Mouse (Mus musculus): ENCODE measurements around the gene Cdk14. TPM values are rescaled to one million over a fixed set of nuclear protein-coding genes. Genes with fewer than 3 reads are reported as not detected.
A peak's percentile ranks its signal among the peaks of the same experiment; 100 is the strongest.

Cdk14 gene
- polyA plus RNA-seq, 1 experiment = 83.4 TPM

- Histone ChIP-seq H3K27ac (ENCODE audit: insufficient read depth, low read depth, low read length) (no peak overlapping the region), H3K4me3 (ENCODE audit: insufficient read depth, low read depth, low read length) (no peak overlapping the region), H3K4me1 (ENCODE audit: control insufficient read depth, insufficient read depth, low read length) (no peaks in the 10 kb centered on the region)
- TF ChIP-seq CTCF (IDR thresholded peaks at IDR 0.05; ENCODE audit: insufficient read depth, low read depth, low read length) = no peak
- TF ChIP-seq POLR2A (IDR thresholded peaks at IDR 0.05; ENCODE audit: insufficient read depth, low read depth, low read length) = no peak
- WGBS = 68% methylated on average over 6 of the region's 6 CpGs
These were observed 387.3 kb downstream of the Cdk14 start for GRCm38 (mm10) chr5:5032847-5033246.

GRCm38 (mm10) chr5:5032446-5032845 lies 387.7 kb downstream of the Cdk14 start:
- Histone ChIP-seq H3K27ac (ENCODE audit: insufficient read depth, low read depth, low read length) (no peak overlapping the region), H3K4me1 (ENCODE audit: control insufficient read depth, insufficient read depth, low read length) (no peaks in the 10 kb centered on the region), H3K4me3 (ENCODE audit: insufficient read depth, low read depth, low read length) (no peak overlapping the region)
- 72% methylated on average over 11 of the region's 11 CpGs for WGBS
- no peak for TF ChIP-seq CTCF (IDR thresholded peaks at IDR 0.05; ENCODE audit: insufficient read depth, low read depth, low read length)
- no peak for TF ChIP-seq POLR2A (IDR thresholded peaks at IDR 0.05; ENCODE audit: insufficient read depth, low read depth, low read length)

- Histone ChIP-seq H3K4me1 (ENCODE audit: control insufficient read depth, insufficient read depth, low read length) (no peaks in the 10 kb centered on the region), H3K4me3 (ENCODE audit: insufficient read depth, low read depth, low read length) (no peak overlapping the region), H3K27ac (ENCODE audit: insufficient read depth, low read depth, low read length) (no peak overlapping the region)
- WGBS = 70% methylated on average over 2 of the region's 2 CpGs
- no peak for TF ChIP-seq CTCF (IDR thresholded peaks at IDR 0.05; ENCODE audit: insufficient read depth, low read depth, low read length)
- no peak for TF ChIP-seq POLR2A (IDR thresholded peaks at IDR 0.05; ENCODE audit: insufficient read depth, low read depth, low read length)
These were observed 389.7 kb downstream of the Cdk14 start for GRCm38 (mm10) chr5:5030431-5030830.

GRCm38 (mm10) chr5:5018959-5019358 lies 401.2 kb downstream of the Cdk14 start:
- TF ChIP-seq POLR2A (IDR thresholded peaks at IDR 0.05; ENCODE audit: insufficient read depth, low read depth, low read length) = no peak
- no peak for TF ChIP-seq CTCF (IDR thresholded peaks at IDR 0.05; ENCODE audit: insufficient read depth, low read depth, low read length)
- H3K4me1 ChIP-seq (ENCODE audit: control insufficient read depth, insufficient read depth, low read length) = peaks cover 8% of the 10 kb centered on the region; the same call in 1 of the 2 replicates
- WGBS = 34% methylated on average over 3 of the region's 3 CpGs
- no peak overlapping the region for H3K27ac ChIP-seq (ENCODE audit: insufficient read depth, low read depth, low read length)
- no peak overlapping the region for H3K4me3 ChIP-seq (ENCODE audit: insufficient read depth, low read depth, low read length)

- TF ChIP-seq POLR2A (IDR thresholded peaks at IDR 0.05; ENCODE audit: insufficient read depth, low read depth, low read length) = no peak
- no peak for TF ChIP-seq CTCF (IDR thresholded peaks at IDR 0.05; ENCODE audit: insufficient read depth, low read depth, low read length)
These were observed 401.9 kb downstream of the Cdk14 start for GRCm38 (mm10) chr5:5018242-5018641.

GRCm38 (mm10) chr5:5013783-5014182 lies 406.3 kb downstream of the Cdk14 start:
- whole genome bisulfite sequencing = 91% methylated on average over 3 of the region's 3 CpGs
- peaks cover 5% of the 10 kb centered on the region; the same call in 1 of the 2 replicates for H3K4me1 ChIP-seq (ENCODE audit: control insufficient read depth, insufficient read depth, low read length)
- H3K27ac ChIP-seq (ENCODE audit: insufficient read depth, low read depth, low read length) = no peak overlapping the region
- no peak for TF ChIP-seq CTCF (IDR thresholded peaks at IDR 0.05; ENCODE audit: insufficient read depth, low read depth, low read length)
- TF ChIP-seq POLR2A (IDR thresholded peaks at IDR 0.05; ENCODE audit: insufficient read depth, low read depth, low read length) = no peak
- H3K4me3 ChIP-seq (ENCODE audit: insufficient read depth, low read depth, low read length) = no peak overlapping the region

More at GRCm38 (mm10) chr5:5018242-5018641, 401.9 kb downstream of the Cdk14 start:
- 48% methylated on average over 2 of the region's 2 CpGs for WGBS
- Histone ChIP-seq H3K4me3 (ENCODE audit: insufficient read depth, low read depth, low read length) (no peak overlapping the region), H3K27ac (ENCODE audit: insufficient read depth, low read depth, low read length) (0 out of 2 replicates have a peak overlapping the region, but pooled peaks have one; percentile 42), H3K4me1 (ENCODE audit: control insufficient read depth, insufficient read depth, low read length) (peaks cover 8% of the 10 kb centered on the region; the same call in 1 of the 2 replicates)

GRCm38 (mm10) chr5:5012521-5013346 lies 407.4 kb downstream of the Cdk14 start:
- no peak for TF ChIP-seq CTCF (IDR thresholded peaks at IDR 0.05; ENCODE audit: insufficient read depth, low read depth, low read length)
- TF ChIP-seq POLR2A (IDR thresholded peaks at IDR 0.05; ENCODE audit: insufficient read depth, low read depth, low read length) = no peak
- H3K4me3 ChIP-seq (ENCODE audit: insufficient read depth, low read depth, low read length) = no peak overlapping the region
- 73% methylated on average over 7 of the region's 7 CpGs for WGBS
- H3K4me1 ChIP-seq (ENCODE audit: control insufficient read depth, insufficient read depth, low read length) = 0 out of 2 replicates have a peak, but pooled peaks cover 3% of the 10 kb centered on the region
- H3K27ac ChIP-seq (ENCODE audit: insufficient read depth, low read depth, low read length) = no peak overlapping the region

GRCm38 (mm10) chr5:5008153-5008745 lies 411.9 kb downstream of the Cdk14 start:
- WGBS = 45% methylated on average over 4 of the region's 4 CpGs
- Histone ChIP-seq H3K4me1 (ENCODE audit: control insufficient read depth, insufficient read depth, low read length) (no peaks in the 10 kb centered on the region), H3K4me3 (ENCODE audit: insufficient read depth, low read depth, low read length) (no peak overlapping the region), H3K27ac (ENCODE audit: insufficient read depth, low read depth, low read length) (no peak overlapping the region)
- TF ChIP-seq CTCF (IDR thresholded peaks at IDR 0.05; ENCODE audit: insufficient read depth, low read depth, low read length) = no peak
- TF ChIP-seq POLR2A (IDR thresholded peaks at IDR 0.05; ENCODE audit: insufficient read depth, low read depth, low read length) = no peak

Data from olfactory bulb, adult 2 months (tissue).